Mouse (Mus musculus) ES-Bruce4 (cell line): ENCODE measurements at regions not wholly inside any gene's neighbourhood (a gene's known extent, or its start where the extent isn't known, plus 50 kb on each side); places are given as distances from the start of the nearest gene placed in this dataset.

Source experiments
- H3K27ac ChIP-seq: 2 replicates; pipeline ENCODE4 v1.5.1; 2012; ENCODE audit warnings: low read length, inconsistent platforms; ENCODE audit not compliant: insufficient read depth
- H3K27me3 ChIP-seq: 2 replicates; pipeline ENCODE4 v1.6.1; 2012; ENCODE audit warnings: mild to moderate bottlenecking, low read length, inconsistent platforms; ENCODE audit not compliant: control insufficient read depth, poor library complexity, insufficient read depth, severe bottlenecking
- H3K36me3 ChIP-seq: 2 replicates; pipeline ENCODE4 v1.6.1; 2012; ENCODE audit warnings: inconsistent platforms, mild to moderate bottlenecking, low read length, moderate library complexity; ENCODE audit not compliant: control insufficient read depth, poor library complexity, insufficient read depth, severe bottlenecking
- H3K4me1 ChIP-seq: one replicate; pipeline ENCODE4 v1.8.1; 2011; ENCODE audit warnings: low read length; ENCODE audit not compliant: control insufficient read depth, insufficient read depth
- H3K4me3 ChIP-seq: 2 replicates; pipeline ENCODE4 v1.5.1; 2011; ENCODE audit warnings: low read depth, mild to moderate bottlenecking, low read length
- H3K9ac ChIP-seq: 2 replicates; pipeline ENCODE4 v1.6.1; 2012; ENCODE audit warnings: low read depth, mild to moderate bottlenecking, inconsistent platforms; ENCODE audit not compliant: poor library complexity, severe bottlenecking
- H3K9me3 ChIP-seq: replicated peaks from 2 replicates; pipeline ENCODE4 v1.6.1; 2012; ENCODE audit warnings: mild to moderate bottlenecking, low read length, inconsistent platforms; ENCODE audit not compliant: control insufficient read depth, poor library complexity, insufficient read depth, severe bottlenecking
- CTCF ChIP-seq: IDR thresholded peaks from one replicate; pipeline ENCODE4 v1.8.1; 2011; ENCODE audit warnings: low read depth, low read length
- EP300 ChIP-seq: IDR thresholded peaks from 2 replicates; pipeline ENCODE4 v1.6.1; 2011; ENCODE audit warnings: low read depth, low read length; ENCODE audit not compliant: insufficient read depth
- POLR2A ChIP-seq: IDR thresholded peaks from one replicate; pipeline ENCODE4 v1.8.1; 2011; ENCODE audit warnings: low read length; ENCODE audit not compliant: insufficient read depth

DNA sequence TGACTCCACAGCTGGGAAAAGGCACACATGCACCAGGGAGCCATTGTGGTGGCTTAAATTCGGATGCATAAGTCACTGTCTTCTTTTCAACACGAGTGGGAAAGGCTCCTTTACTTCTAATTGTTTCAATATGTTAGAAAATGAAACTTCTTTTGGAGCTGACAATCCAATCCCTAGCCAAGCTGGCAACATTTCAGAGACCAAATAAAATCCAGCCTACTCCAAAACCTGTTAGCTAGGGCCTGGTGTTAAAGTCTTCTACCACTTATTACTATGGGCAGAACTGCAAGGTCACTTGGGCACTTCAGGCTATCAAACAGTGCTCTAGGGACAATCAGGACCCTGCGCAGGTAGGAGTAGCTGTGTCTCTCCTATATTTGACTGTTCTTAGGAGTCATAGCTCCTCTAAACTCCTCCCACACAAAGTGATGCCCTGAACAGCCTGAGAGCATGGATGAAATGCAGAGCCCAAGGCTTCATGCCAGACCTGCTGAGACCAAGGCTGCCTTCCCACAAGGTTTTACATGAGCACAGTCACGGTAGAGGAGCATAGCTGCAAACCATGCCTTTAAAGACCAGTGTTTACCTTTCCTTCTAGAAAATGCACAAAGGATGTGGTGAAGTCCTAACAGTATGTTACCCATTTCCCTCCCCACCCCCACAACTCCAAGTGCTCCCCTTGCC, 67.4 kb upstream of the Spdye4c start:
- TF ChIP-seq POLR2A (no peak), CTCF (no peak), EP300 (no peak)
- Histone ChIP-seq H3K4me1 (no peaks in the 10 kb centered on the region), H3K4me3 (no peak overlapping the region), H3K9me3 (no peaks in the 10 kb centered on the region), H3K27ac (no peak overlapping the region), H3K27me3 (no peaks in the 10 kb centered on the region), H3K36me3 (no peaks in the 10 kb centered on the region), H3K9ac (no peak overlapping the region)

DNA sequence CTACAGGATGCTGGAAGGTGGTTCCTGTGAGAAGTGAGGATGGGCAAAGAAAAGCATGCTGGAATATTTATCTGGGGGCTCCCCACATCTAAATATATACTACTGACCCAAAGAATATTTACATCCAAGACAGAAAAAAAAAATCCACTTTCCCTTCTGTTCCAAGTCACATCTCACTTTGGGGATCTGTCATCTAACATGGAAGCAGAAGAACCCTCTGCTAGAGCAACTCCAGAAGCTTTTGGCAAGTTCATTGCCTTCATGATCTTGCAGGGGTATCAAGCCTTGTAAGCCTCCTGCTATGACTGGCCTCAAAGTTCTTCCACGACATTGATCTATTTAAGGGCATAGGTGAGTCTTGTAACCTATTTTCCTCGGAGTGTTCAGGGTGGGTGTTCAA, 64.9 kb upstream of the Spdye4c start:
- no peak overlapping the region for H3K9ac ChIP-seq
- TF ChIP-seq CTCF: no peak
- TF ChIP-seq POLR2A: no peak
- TF ChIP-seq EP300: no peak
- H3K36me3 ChIP-seq: no peaks in the 10 kb centered on the region
- H3K9me3 ChIP-seq: no peaks in the 10 kb centered on the region
- no peak overlapping the region for H3K27ac ChIP-seq
- no peak overlapping the region for H3K4me3 ChIP-seq
- no peaks in the 10 kb centered on the region for H3K27me3 ChIP-seq
- no peaks in the 10 kb centered on the region for H3K4me1 ChIP-seq

DNA sequence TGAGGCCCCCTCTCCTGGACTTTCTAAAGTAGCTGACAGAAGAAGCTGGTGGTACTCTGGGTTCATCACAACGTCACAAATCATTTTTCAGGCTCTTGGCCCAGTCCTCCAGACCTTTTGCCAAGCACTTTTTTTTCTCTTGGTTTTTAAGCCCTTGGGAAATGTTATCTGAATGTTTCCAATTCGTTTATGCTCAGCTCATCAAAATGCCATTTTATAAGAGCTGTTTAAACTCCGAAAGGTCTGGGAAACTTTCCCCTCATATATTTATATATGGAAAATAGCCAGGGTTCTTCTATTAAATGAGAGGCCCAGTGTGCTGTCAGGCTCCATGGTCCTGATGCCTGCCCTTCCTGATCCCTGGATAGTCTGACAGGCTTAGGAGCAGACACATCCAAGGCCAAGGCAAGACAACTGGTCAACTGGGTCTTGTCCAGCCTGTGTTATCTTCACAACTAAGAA, 64.1 kb upstream of the Spdye4c start:
- no peaks in the 10 kb centered on the region for H3K27me3 ChIP-seq
- no peak overlapping the region for H3K9ac ChIP-seq
- no peak overlapping the region for H3K4me3 ChIP-seq
- no peak for TF ChIP-seq CTCF
- no peak for TF ChIP-seq EP300
- no peaks in the 10 kb centered on the region for H3K4me1 ChIP-seq
- H3K27ac ChIP-seq: no peak overlapping the region
- no peaks in the 10 kb centered on the region for H3K9me3 ChIP-seq
- no peaks in the 10 kb centered on the region for H3K36me3 ChIP-seq

DNA sequence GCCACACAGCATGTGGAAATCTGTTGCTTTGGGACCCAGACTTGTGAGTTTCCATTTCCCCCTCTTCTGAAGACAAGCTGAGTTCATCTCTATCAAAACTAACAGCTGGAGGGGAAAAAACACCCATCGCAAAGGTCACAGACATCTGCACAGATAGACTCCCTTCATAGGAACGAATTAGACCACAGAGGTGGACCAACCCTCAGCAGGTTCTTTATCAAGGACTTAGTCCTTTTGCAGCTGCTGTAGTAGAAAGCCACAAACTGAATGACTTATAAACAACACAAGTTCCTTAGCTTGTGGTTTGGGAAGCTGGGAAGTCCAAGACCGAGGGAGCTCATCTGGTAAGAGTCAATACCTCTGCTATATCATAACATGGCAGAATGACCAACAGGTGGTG, 54.7 kb upstream of the Spdye4c start:
- Histone ChIP-seq H3K27ac (no peak overlapping the region), H3K27me3 (no peaks in the 10 kb centered on the region), H3K4me1 (no peaks in the 10 kb centered on the region), H3K36me3 (no peaks in the 10 kb centered on the region), H3K4me3 (no peak overlapping the region), H3K9me3 (no peaks in the 10 kb centered on the region), H3K9ac (no peak overlapping the region)
- TF ChIP-seq POLR2A (no peak), EP300 (no peak), CTCF (no peak)

DNA sequence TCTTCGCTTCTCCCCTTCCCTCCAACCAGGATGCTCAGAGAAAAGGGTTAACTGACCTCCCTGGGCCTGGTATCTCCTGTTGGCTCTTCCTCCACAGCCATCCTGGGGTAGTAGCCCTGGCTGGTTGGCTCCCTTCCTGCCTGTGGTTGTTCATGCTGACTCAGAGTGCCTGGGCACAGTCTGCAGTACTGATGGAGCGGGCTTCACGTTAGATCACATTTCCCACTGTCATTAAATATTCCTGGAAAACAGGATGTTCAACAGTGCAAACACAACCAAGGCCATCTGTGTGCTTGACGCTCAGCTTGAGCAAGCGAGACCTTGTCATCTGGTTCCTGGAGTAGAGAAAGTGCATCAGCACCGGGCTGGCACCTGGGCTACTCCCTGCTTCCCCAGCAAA, 53.6 kb upstream of the Spdye4c start:
- no peaks in the 10 kb centered on the region for H3K9me3 ChIP-seq
- TF ChIP-seq EP300: no peak
- TF ChIP-seq POLR2A: no peak
- no peak for TF ChIP-seq CTCF
- no peak overlapping the region for H3K27ac ChIP-seq
- no peaks in the 10 kb centered on the region for H3K27me3 ChIP-seq
- no peak overlapping the region for H3K4me3 ChIP-seq
- H3K9ac ChIP-seq: no peak overlapping the region
- H3K36me3 ChIP-seq: no peaks in the 10 kb centered on the region
- no peaks in the 10 kb centered on the region for H3K4me1 ChIP-seq

DNA sequence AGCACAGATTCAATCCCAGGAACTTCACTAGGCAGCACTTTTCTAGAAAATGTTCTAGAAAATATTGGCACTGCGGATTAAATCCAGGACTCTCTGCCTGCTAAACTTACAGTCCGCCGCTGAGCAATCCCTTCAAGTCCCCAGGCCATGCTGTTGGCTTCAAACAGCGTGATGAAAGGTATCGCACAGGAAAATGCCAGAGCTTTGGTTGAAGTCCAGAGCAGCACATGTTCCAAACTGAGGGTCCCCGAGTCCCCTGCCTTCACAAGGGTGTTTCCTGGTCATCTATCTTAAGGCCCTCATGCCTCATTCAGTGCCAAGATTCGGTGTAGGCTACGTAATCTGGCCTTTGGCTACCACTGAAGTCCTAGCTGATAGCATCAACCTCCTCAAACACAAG, 52.3 kb upstream of the Spdye4c start:
- TF ChIP-seq EP300: no peak
- Histone ChIP-seq H3K27ac (no peak overlapping the region), H3K9ac (no peak overlapping the region), H3K4me1 (no peaks in the 10 kb centered on the region), H3K9me3 (no peaks in the 10 kb centered on the region), H3K4me3 (no peak overlapping the region), H3K36me3 (no peaks in the 10 kb centered on the region), H3K27me3 (no peaks in the 10 kb centered on the region)
